Mouse (Mus musculus): ENCODE data around the gene Rassf9.

The Rassf9 gene

DNA sequence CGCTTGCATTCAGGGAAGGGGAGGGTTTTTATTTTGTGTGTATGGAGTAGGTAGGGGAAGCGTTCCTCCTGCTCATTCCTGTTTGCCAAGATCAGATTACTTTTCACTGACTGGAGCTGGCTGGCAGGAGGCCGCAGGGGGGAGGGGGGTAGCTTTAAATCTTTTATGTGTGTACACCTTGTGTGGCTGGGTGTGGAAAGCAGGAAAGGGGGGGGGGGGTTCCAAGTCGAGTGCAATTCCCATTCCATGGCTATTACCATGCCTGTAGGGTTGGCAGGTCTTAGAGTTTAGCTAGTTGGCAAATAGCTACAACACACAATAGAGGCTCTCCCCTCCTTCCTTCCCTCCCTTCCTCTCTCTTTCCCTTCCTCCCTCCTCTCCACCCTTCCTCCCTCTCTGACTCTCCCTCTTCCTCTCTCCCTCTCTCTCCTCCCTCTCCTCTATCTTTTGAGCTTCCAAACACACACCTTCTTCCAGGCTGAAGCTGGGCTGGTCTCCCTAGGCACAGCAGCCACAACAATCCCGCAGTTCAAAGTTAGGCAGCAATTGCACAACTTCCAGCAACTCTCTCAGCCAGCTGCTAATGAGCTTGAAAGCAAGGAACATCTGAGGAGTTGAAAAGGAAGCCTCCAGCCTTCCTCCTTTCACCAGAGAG is at the start of gene Rassf9:
Gene Rassf9, plus strand, starts transcription at position 416 of the 655 bp plus-strand sequence.
- DNase-seq (ENCODE audit: low spot score): no peak

DNA sequence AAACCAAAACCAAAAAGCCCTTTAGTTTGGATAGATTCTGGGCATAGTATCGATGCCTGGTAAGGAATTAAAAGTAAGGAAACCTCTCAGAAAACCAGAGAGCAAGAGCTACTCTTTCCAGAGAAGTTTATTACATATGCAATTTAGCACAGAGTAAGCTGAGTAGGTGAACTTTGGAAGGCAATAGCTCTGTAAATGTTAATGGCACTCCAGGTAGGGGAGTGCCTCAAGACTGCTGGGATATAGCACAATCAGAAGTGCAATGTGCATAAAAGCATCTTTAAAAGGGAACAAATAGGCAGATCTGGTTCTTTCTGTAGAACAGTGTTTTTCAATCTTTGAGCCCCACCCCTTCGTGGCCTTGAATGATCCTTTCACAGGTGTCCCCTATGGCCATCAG is 42.6 kb upstream of the Rassf9 start:
- no peak for DNase-seq (ENCODE audit: low spot score)

DNA sequence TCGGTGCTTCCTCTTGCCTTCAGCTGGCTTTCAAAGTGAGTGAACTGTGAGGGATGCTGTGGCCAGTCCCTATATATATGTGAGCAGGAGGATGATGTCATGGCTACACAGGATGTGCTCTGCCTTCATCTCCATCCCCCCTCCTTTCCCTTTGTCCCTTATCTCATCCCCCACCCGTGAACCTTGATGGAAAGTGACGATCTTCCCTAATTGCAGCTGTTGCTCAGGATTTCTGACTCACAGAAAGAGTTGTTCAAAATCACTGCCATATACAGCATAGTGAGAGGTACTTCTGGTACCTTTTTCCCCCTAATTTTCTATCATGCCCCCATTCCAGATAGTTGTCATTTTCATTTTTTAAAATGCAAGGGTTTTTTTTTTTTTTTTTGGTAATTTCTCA is 21.6 kb upstream of the Rassf9 start, which contains the start of gene Nts:
Gene Nts, minus strand, starts transcription at position 101 of the 400 bp plus-strand sequence.
- no peak for DNase-seq (ENCODE audit: low spot score)

DNA sequence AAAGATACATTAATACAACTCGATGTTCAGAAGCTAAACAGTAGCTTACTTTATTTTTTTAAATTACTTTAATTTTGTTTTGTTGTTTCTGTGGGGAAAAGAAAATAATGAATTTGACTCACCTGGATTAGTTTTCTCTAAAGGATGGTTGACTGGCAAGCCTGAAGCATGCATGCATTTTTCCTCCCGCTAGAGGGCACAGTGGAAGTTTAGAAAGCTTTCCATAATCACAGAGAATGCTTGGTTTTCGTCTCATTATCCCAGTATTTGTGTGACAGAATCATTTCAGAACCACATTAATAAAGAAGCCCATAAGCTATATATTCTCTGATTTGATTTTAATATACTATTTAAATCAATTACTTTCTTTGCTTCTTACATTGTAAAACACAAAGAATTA is 20.2 kb upstream of the Rassf9 start:
- DNase-seq (ENCODE audit: low spot score): no peak

DNA sequence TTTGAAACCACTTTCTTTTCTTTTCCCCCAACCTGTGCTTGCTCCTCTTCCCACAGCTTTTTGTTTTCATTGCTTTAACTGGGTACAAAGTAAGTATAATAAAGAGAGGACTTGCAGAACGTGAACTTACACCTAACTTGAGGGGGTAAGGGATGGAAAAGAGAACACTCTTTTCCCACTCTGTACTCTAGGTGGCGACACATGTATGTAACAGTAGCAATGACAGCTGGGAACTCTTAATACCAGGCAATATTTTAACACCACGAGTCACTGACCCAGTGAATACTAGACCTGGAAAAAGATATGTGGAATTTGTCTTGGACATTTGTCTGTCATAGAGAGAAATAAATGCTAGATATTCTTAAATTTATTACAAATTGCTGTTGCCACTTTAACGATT is 13.3 kb upstream of the Rassf9 start:
- DNase-seq (ENCODE audit: low spot score): no peak

- DNase-seq (ENCODE audit: low spot score): no peak
These were observed 4.6 kb upstream of the Rassf9 start for GRCm38 (mm10) chr10:102507386-102507785.

DNA sequence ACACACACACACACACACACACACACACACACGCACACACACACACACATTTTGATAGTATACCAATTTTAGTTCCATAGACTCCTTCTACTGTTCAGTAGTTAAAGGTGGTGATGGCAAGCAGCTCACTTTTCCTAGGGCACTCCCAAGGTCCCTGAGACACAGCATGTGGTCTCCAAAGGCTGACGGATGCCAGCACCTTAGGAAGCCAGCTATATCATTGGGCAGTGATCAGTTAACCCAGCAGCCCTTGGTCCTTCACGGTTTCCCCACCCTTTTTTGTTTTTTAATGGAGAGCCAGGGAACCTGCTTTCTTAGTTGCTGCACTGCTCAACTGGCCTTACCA is 588 bp upstream of the Rassf9 start:
- no peak for DNase-seq (ENCODE audit: low spot score)

- no peak for DNase-seq (ENCODE audit: low spot score)
These were observed 2.1 kb downstream of the Rassf9 start for GRCm38 (mm10) chr10:102514159-102514558.

DNA sequence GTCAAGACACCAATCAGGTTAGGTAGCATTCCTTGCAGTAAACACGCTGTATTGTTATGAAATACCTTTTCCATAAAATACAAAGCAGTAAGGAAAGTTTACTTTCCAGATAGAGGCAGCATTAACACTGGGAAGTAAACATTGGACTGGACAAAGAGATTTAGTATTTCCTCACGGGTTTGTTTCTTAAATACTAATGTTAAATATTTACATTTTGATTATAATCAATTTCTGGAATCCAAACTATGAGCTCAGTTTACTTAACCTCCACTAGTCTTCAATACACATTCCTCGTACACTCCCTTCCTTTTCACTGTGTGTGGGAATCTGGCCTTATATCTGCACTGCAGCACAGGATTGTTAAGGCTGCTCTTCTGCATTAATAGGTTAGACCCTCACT is 15.9 kb downstream of the Rassf9 start:
- DNase-seq (ENCODE audit: low spot score): no peak

DNA sequence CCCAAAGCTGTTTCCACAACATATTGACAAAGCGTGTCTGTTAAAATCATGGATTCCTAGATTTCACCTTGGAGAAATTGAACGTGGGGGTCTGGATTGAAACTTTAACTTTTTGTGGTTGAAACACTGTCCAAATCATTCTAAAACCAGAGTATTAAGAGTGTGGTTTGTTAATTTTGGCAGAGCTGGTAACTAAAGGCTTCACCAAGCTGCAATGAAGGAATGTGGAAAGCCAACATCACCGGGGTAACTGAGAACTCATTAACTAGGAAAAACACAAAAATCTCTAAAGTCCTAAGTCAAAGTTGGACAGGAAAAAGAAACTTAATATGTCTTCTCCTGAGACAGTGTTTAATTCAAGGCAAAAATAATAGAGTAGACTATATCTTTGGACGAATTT is 41.9 kb downstream of the Rassf9 start:
- no peak for DNase-seq (ENCODE audit: low spot score)

GRCm38 (mm10) chr10:102562488-102562887 is 50.5 kb downstream of the Rassf9 start:
- no peak for DNase-seq (ENCODE audit: low spot score)

GRCm38 (mm10) chr10:102577970-102578369 is 65.9 kb downstream of the Rassf9 start:
- no peak for DNase-seq (ENCODE audit: low spot score)

DNA sequence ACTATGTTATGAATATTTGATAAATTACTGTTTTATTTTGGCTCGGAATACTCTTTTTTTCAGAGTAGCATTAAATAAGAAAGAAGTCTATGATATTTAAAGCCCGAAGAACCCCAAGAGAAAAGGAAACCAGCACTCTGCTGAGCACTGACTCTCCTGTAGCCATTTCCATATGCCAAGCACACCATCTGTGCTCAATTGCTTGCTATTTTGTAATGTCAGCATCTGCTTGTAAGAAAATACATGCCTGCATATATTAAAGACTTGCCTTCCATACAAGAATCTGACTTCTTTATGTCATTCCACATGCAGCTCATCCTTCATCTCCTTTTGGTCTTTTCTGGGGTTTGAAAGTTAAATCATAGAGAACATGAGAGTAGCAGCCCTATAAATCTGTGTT is 82.3 kb downstream of the Rassf9 start:
- no peak for DNase-seq (ENCODE audit: low spot score)

Measured in c-Kit-positive CD71-positive TER-119-positive erythroid progenitor cells, embryonic 14.5 days (primary cell).